Mouse (Mus musculus) spleen, adult 12 weeks (tissue): ENCODE measurements around the gene Gpc6.

Experiments used
- DNase-seq: peaks from one replicate; pipeline ENCODE4 v3.0.0; 2022; ENCODE audit warnings: low spot score

Gpc6 gene

DNA sequence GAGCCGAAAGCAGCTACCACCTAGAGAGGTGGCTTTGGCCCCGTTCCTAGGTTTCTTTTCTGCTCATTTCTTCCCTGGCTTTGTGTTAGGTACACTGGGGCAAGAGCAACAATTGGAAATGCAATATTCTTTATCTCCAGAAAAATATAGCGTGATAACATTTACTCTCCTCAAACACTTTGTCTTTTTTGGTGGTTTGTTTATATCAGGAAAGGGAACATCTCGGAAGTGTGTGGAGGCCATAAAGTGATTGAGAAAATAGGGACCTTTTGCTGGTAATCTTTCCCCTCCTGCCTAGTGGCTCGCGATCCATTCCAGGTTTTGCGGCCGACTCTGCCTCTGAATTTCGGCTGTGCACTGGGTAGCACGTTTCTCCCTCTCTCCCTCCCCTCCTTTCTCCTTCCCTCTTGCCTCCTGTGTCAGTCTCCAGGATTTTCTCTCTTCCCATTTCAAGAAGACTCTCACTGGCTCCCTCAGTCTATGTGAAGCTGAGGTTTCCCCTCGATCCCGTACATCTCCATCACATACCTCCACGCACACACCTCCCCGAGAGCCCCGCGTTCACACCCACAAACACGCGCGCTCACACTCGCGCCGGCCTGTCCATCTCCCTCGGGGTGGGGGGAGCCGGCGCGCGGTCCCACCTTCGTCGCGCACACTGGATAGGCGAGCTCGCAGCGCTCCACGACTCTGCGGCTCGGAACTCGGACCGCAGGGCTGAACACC lies at the start of gene Gpc6:
Gene Gpc6, plus strand, starts transcription at position 440 of the 726 bp plus-strand sequence.
- no peak for DNase-seq

DNA sequence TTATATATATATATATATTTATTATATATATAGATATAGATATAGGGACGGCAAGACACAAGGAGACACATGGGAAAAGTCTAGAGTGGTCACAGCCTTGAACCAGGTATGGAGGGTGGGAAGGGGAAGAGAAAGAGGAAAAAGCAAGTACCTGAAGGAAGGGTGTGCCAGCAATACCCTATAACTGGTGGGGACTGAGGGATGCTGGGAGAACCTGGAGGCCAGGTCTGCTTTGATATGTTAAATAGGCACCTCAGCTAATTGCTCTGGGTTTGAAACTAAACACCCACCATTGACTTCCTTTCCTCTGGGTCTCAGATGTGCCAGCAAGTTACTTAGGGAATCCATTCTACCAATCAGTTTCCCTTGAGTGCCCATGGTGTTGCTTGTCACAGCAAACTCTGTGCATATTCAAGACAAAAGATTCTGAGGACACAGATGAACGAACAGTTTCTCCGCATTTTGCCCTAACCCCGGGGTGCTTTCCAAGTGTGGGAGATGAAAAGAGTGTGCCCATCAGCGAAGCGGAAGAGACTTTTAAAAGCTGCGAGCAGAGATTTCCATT lies 42.6 kb upstream of the Gpc6 start:
- no peak for DNase-seq

DNA sequence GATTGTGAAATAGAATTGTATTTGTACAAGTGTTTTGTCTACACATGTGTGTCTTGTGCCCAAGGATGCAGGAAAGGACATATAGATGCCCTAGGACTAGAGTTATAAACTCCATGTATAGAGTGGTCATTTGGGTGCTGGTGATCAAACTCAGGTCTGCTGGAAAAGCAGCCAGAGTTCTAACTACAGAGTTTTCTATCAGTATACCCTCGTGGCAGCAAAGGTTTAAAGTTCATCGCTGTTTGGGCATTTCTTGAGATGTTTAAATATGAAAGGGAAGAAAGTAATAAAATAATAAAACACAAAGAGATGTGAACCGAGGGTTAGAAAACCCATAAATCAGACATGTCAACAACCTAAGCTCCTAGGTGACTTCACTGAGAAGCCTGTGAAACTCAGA lies 30.8 kb upstream of the Gpc6 start:
- DNase-seq: no peak

DNA sequence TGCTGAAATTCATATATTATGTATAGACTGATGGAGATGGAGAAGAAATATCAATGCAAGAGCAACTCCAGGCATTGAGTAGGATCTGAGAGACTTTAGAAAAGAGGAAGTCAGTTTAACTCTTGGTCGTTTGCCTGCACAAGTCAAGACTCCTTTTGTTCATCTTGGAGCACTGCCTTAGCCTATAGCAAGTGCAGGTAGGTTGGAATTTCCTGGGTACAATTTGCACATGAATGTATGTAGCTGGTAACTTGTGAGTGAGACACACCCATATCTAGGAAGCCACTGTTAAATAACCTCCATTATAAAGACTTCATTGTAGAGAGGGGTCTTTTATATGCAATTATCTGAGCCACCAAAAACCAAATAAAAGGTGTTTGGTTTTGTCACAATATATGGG lies 27.1 kb upstream of the Gpc6 start:
- no peak for DNase-seq

DNA sequence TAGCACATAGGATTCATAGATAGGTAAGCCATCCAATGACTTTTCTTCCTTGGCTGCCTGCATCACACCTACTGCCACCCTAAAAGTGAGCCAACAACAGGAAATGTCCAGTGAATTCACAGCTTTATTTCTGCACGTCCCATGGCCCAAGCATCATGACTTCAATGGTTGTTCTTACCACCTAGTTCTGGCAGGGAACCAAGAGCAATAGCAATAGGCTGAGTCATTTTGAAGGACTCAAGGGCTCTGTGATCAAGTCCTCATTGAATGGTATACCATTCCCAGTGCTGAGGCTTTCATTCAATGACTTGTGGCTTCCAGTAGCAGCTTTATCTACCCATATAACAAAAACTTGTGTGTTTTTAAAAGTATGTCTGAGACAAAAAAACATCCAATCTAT lies 13.3 kb upstream of the Gpc6 start:
- no peak for DNase-seq

DNA sequence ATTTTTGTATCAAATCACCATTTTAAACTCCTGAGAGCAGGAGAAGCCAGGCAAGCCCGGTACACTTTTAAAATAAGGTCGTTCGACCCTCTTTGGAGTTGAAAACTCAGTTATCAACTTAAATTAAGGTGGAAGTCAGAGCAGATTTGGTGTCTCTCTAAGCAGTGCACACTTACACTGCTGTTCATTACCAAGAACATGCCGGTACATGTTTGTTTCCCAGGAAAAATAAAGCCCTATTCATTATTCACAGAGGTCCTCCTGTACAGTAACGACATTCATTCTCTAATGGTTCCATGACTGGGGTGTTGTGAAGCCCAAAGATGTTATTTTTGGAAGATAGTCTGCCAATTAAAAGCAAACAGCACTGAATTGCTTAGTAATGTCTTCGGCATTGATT lies 8.2 kb upstream of the Gpc6 start:
- no peak for DNase-seq

DNA sequence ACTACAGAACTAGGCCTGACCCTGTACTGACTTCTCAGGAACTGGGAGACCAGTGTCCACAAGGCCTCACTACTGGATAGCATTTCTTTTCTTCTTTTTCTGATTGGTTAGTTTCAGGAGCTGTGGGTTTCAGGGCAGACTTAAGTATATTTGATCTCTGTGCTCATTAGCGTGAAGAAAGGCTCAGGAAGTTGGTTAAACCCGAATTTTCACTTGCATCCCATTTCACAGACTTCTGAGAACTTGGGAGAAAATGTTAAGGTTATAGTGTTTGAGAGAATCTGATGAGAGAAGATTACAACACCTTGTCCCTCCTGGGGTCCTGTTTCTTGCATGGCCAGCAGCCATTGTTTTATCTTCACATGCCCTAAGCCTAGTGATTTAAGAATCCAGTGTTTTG lies 849 bp upstream of the Gpc6 start:
- no peak for DNase-seq

DNA sequence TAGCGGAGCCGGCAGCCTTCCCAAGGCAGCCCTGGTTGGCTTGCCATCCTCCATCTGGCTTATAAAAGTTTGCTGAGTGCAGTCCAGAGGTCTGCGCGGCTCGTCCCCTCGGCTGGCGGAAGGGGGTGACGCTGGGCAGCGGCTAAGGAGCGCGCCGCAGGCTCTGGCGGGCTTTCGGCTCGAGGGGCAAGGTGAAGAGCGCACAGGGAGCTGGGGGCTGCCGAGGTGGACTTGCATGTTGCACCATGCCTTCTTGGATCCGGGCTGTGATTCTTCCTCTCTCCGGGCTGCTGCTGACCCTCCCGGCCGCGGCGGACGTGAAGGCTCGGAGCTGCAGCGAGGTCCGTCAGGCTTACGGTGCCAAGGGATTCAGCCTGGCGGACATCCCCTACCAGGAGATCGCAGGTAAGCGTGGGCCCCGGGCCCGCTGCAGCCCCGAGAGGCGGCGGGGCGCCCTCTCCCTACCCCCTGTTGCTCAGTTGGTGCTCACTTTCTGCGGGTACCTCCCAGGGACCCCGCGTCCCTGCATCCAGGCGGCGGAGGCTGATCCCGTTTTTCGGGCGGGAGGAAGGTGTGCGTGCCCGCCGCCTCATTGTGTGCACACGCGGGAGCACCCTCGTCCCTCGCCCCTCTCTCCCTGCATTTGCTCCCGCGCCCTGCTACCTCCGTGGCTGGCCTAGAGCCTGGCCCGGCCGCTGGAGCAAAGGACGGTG lies 732 bp downstream of the Gpc6 start:
- no peak for DNase-seq

DNA sequence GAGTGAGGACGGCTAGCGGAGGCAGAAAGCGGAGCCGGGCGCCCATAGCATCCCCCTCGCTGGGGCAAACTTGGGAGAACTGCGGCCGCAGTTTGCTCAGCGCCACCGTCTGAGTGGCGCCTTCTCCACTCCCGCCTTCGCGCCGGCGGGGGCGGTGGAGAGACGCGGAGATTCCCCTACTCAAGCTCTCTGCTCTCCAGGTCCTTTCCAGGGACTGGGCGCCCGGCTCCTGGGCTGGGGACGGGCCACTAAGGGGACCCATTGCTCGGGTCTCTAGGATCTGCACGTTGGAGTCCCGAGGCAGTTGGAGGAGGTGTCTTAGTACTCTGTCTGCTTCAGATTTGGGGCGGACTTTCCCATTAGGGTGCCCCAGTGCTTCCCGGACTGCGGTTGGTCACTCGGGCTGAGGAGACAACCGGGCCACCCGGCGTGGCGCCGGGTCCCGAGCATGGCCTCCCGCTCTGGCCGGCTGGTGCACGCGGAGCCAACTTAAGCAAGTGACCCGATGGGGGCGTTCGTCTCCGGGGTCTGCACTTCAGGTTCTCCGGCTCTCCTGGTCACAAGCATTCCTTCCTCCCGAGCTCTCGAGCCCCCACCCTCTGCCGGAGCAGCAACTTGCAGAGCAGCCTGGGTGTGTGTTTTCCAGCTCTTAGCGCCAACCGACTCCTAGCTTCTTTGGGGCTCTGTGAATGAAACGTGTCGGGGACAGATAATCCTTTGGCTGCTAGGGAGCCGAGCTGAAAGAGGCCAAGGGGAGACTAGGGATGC lies 1.5 kb downstream of the Gpc6 start:
- DNase-seq: no peak

DNA sequence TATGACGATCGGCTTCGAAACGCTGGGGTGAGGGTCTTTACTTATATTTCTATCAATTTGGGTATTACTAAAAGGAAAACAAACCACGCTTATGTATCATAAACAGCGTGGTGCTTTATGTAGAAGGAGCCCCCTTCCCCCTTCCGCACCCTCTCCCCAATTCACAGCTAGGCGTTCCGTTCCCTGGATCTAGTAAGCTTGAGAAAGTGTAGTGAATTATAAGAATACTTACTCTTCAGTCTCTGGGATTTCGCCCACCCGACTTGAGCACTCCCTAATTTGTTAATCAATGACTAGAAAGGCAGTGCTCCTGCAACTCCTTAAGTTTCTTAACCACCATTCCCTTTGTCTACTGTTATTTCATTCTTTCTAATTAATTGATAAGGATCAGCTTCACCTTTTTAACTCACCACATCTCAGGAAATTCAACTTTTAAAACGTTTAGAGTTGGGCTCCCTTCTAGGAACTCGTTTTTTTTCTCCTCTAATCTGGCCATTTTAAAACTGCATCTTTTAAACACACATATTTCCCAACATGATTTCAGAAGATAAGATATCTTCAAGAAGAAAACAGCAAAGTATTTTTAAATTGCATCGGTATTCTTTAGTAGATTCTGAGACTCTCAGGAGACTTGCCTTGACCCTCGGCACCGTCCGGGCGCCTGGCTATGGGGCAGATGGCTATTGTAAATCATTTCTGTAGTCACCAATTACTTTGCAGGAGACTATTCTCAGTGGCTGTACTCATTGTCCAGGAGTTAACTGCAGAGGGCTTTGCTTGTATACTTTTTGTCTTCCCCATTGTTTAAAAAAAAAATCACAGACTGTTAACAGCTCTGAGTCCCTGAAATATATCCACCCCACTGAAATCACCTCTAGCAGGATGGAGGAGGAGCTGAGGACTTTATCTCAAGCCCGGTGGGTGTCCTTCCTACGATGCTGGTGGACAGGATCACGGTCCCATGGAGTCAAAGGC lies 2.5 kb downstream of the Gpc6 start:
- DNase-seq: no peak

DNA sequence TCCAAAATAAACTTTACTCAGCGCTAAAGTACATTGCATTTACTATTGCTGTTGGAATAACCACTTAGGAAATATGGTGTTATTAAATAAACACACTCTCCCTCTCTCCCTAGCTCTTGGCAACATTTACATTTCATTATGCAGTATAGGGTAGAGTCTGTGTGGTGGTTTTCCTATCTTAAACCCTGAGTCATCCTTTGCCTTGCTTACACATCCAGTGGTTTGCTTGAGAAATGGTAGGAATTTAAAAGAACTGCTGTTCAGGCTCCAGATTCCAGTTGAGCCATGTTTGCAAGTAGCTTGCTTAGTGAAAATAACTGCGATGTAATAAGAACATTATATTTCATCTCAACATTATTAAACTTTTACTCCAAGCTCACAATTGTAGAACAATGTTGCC lies 3.3 kb downstream of the Gpc6 start:
- no peak for DNase-seq

DNA sequence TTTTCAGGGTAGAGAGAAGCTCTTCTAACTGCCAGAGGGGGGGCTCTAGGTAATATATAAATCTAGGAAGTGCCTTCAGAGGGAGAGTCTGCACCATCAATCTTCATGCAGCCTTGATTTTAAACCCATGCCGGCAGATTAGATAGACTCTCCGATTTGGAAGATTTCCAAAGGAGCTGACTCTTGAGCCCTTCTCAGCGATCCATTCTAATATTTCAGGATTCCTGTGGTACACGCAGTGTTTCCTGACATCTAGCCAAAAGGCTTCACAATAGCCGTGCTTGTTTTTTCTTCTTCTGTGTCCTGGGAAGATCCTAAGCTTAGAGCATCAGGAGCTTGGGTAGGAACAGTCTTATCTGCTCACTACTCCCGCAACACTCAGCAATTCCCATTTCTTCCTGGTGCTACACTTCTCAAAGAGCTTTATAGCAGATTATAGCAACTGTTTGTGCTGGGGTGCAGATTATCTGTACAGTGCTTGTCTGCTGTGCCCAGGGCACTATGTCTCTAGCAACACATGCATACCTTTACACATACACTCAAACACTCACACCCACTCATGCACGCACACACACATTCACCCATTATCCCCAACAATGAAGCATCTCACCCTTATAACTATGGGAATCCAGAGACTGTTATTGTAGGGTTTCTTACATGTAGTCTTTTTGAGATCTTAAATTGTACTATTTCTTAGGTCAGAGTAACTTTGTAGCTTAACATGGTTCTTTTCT lies 3.8 kb downstream of the Gpc6 start:
- no peak for DNase-seq

DNA sequence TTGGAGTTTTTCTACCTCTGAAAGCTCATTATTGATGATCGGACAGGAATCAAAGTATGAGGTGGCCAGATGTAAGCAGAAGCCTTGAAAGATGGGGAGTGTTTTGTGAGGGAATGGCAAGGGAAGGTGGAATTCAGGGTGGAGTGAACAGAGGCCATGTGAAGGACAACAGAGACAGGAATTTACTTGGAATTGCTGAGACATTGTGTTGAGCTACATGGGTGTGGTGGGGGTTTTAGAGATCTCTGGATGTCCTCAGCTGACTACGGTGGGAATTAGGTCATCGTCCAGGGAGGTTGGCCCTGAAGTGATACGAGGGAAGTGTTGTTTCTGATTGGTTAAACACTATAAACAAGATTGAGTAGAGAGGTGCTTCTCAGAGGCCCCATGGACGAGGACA lies 8.7 kb downstream of the Gpc6 start:
- DNase-seq: no peak

DNA sequence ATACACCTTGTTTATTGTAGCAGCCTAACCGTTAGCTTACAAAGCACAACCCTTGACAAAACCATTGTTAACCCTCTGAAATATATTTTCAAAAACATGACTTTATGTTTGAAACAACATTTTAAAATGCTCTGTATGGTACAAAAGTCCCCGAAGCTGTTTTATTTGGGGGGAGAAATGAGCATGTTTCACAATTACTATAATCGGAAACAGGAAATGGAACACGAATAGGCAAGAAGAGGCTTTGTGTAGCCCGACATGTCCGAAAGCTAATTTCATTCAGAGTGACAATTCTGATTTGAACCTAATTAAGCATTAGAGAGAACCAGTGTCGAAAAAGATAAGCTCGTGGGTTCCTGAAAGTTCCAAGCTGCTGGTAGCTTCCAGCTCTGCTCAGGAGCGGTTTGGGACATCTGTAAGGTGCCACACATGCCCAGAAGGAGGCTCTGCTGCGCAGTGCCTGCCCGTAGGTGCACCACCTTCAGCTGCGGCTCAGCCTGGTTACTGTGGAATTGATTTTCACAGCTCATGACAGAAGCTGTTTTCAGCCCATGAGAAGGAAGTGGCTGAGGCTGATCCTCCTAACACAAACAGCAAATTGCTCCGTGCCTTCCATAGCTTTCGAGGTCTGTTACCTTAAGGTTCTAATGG lies 12.9 kb downstream of the Gpc6 start:
- no peak for DNase-seq

DNA sequence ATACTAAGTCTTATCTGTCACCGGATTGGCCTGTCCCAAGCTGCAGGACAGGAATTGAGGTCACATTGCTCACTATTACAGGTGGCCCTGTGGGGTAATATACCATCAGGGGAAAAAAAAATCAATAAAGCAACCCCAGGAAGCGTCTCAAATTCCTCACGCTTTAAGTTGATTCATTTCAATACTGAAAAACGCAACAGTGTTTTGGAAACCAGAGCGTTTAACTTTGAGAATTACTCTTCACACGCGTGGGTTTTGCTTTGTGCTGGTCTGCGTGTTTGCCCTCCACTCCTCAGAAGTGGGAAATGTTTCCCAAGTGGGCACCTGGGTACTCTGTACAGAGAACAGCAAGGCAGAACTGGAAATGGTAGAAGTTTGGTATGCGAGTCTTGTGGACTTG lies 13.6 kb downstream of the Gpc6 start:
- no peak for DNase-seq

DNA sequence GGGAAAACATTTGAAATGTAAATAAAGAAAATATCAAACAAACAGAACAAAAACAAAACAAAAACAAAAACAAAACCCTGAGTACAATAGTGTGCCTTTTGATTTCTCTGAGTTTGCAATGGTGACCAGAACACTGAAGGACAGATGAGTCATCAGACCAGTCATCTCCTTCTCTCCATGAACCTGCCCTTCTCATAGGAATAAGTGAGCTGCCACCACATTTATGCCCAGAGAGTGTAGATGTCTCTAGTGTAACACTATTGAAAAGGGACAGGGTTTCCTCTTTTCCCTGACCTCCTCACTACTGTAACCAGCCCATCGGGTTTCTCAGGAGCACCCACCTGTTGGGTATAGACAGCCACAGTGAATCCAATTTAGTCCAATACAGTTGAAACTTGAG lies 14.4 kb downstream of the Gpc6 start:
- no peak for DNase-seq

DNA sequence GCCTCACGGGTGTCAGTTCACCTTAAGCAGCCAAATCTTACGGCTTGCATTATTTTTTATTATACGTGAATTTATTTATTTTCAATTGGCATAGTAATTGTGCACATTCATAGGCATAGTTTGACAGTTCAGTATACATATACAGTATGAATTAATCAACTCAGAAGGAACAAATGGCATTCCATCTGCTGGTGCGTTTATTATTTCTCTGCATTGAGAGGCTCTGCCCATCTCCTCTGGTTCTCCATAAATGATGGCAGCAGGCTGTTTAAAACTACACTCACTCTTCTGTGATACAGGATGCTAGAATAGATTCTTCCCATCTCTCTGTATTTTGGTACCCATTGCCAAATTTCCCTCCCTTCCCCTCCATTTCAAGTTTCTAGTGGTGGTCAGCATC lies 16.7 kb downstream of the Gpc6 start:
- DNase-seq: no peak

DNA sequence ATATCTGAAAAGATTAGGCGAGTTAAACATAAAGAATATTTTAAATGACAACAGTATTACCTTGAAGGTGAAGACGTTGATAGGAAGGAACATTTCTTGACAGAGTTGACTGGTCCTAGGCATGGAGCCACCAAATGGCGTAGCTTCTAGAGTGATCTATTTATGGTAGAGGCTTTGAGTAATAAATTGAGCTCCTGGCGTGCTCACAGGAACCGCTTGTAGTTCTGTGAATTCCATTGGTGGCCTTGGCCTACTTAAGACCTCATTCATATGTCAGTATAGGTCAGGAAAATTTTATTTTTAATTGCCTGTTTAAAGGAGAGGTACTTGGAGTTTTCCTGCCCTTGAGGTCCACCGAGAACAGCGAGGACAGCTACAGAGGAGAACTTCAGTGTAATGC lies 18.6 kb downstream of the Gpc6 start:
- DNase-seq: no peak

DNA sequence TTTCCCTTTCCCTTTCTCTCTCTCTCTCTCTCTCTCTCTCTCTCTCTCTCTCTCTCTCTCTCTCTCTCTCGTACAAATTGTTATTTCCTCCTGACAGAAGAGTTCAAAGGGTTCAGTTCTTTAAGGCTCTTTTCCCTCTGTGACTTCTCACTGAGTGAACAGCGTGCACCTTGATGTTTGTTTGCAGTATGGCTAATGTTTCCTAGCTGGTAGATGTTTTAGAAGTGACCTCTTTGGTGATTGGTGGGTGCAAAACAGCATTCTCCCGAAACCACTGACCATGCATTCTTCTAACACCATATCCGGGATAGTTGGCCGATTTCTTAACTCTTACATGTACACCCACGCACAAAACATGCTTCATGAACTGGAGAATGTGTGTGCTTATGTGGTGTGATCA lies 20.9 kb downstream of the Gpc6 start:
- DNase-seq: no peak

DNA sequence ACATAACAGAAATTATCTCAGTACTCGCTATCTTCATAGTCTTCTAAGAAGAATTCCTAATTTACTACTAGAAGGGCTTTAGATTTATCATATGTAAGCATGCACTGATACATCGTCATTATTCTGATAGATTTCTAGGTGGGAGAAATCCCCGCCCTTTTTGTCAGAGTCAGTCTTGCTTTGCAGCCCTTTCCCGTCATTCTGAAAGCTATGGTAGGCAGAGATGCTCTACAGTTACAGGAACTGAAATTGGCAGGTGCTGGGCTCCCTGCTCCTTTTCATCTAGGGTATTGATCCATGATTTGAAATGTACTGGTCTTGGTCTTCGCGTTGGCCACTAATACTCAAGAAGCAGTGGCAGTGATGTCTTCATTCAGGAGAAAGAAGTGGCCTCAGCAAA lies 22.3 kb downstream of the Gpc6 start:
- DNase-seq: no peak
